Mouse (Mus musculus): ENCODE results near the gene Gm49361.

DNA sequence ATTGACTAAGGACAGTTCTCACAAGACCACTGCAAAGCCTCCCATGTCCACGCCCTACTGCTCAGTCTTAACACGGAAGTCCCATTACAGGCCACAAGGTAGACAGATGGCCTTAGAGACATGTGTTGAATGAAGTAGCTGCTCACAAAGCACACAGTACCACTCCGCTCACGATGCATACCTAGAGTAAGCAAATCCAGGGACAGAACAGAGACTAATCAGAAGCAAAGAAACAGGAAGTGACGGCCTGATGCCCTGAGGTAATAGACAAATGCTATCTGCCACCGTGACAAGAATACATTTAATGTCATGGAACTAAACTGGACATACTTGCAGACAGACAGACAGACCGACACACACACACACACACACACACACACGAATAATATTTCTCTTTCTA is 5.3 kb downstream of the Gm49361 start:
- TF ChIP-seq CTCF (IDR thresholded peaks at IDR 0.05; ENCODE audit: control insufficient read depth, insufficient read depth, insufficient replicate concordance, low read depth, low read length) (no peak), POLR2A (IDR thresholded peaks at IDR 0.05; ENCODE audit: control insufficient read depth, low read depth, low read length) (no peak)
